Mouse (Mus musculus) intestine, embryonic 14.5 days (tissue): ENCODE results near the gene Copg1. TPM values are rescaled to one million over a fixed set of nuclear protein-coding genes. Genes with fewer than 3 reads are reported as not detected.

ENCODE experiments used
- ATAC-seq: fragments of 200-750 bp; cut with Nextera tagmentation; replicated peaks from 2 replicates; pipeline ENCODE4 v1.8.0; 2017; ENCODE audit warnings: low read depth, moderate number of reproducible peaks, moderate TSS enrichment, moderate library complexity; ENCODE audit not compliant: low FRiP score, low TSS enrichment
- DNase-seq: peaks from one replicate; pipeline ENCODE4 v3.0.0-alpha.2; 2018; ENCODE audit warnings: low spot score
- H3K27ac ChIP-seq: fragments of 300-500 bp; sonication (generic); 2 replicates; pipeline ENCODE4 v1.5.1; 2014; ENCODE audit warnings: low read depth, mild to moderate bottlenecking, control low read depth
- H3K27me3 ChIP-seq: fragments of 300-500 bp; sonication (generic); replicated peaks from 2 replicates; pipeline ENCODE4 v1.6.1; 2014; ENCODE audit warnings: low read length, control low read depth; ENCODE audit not compliant: control insufficient read depth, insufficient read depth
- H3K36me3 ChIP-seq: fragments of 300-500 bp; sonication (generic); 2 replicates; pipeline ENCODE4 v1.6.1; 2014; ENCODE audit warnings: low read length, control low read depth; ENCODE audit not compliant: control insufficient read depth, insufficient read depth
- H3K4me1 ChIP-seq: fragments of 300-500 bp; sonication (generic); replicated peaks from 2 replicates; pipeline ENCODE4 v1.6.1; 2014; ENCODE audit warnings: low read length, control low read depth, mixed read lengths; ENCODE audit not compliant: control insufficient read depth, insufficient read depth
- H3K4me2 ChIP-seq: fragments of 300-500 bp; sonication (generic); 2 replicates; pipeline ENCODE4 v1.6.1; 2014; ENCODE audit warnings: low read length
- H3K4me3 ChIP-seq: fragments of 300-500 bp; sonication (generic); 2 replicates; pipeline ENCODE4 v1.5.1; 2014; ENCODE audit warnings: low read depth, low read length, control low read depth, mixed read lengths
- H3K9ac ChIP-seq: fragments of 300-500 bp; sonication (generic); 2 replicates; pipeline ENCODE4 v1.6.1; 2014; ENCODE audit warnings: mild to moderate bottlenecking, low read length
- H3K9me3 ChIP-seq: fragments of 300-500 bp; sonication (generic); 2 replicates; pipeline ENCODE4 v1.6.1; 2016; ENCODE audit warnings: low read length, control low read depth; ENCODE audit not compliant: control insufficient read depth
- WGBS: fragments of 180-500 bp; shearing (Covaris S2); extraction: QIAGEN DNeasy Blood & Tissue Kit; methylation state at CpG from one replicate; pipeline ENCODE4 v1.1.7; 2014; 5-methylcytosine and 5-hydroxymethylcytosine counted together
- polyA plus RNA-seq: library from polyadenylated mRNA; unstranded; fragments of >200 nt; fragmentation: Nextera tagmentation; extraction: Ambion mirVana; gene quantifications from 2 replicates; pipeline ENCODE4 v1.2.1, GENCODE M21; 2014

Gene Copg1
- polyA plus RNA-seq, result 170 and 172 TPM in 2 replicates

DNA sequence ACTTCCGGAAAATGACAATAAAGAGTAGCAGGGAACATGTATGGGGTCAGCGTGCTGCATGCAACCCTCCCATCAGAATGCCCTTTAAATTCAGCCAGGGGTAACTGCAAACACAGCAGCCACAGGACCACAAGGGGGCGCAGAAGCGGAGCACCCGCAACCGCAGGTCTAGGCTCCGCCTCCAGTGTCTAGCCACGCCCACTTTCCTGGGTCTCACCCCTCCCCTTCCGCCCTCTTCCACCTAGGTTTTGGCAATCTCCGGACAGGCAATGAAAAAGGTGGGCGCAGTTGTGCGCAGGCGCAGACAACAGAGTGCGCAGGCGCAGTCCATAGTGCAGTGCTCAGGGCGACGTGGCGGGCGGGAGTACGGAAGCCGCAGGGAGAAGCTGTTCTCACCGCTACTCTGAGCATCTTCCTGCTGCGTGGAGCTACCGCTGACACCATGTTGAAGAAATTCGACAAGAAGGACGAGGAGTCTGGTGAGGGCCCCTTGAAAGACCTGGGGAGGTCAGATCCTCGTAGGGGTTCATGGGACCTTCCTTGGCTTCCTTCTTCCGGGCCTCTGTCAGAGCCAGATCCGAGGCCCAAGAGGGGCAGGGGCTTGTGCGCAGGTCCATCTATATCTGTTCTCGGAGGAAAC is at the start of gene Copg1:
Gene Copg1, plus strand, starts transcription at position 221 of the 640 bp plus-strand sequence.
- WGBS, result under 1% methylated on average over 31 of the region's 31 CpGs
- peak; percentile 92 for ATAC-seq
- DNase-seq, result peak; percentile 100
- peaks cover 38% of the 10 kb centered on the region for H3K36me3 ChIP-seq
- peaks cover 8% of the 10 kb centered on the region for H3K4me1 ChIP-seq
- peak within 1 kb of the TSS; percentile 74; the same call in 1 of the 2 replicates for H3K27ac ChIP-seq
- H3K4me3 ChIP-seq, result peak within 1 kb of the TSS; percentile 85
- H3K4me2 ChIP-seq, result peak within 1 kb of the TSS; percentile 84
- peak within 1 kb of the TSS; percentile 86 for H3K9ac ChIP-seq
- no peaks in the 10 kb centered on the region for H3K27me3 ChIP-seq
- no peaks in the 10 kb centered on the region for H3K9me3 ChIP-seq

DNA sequence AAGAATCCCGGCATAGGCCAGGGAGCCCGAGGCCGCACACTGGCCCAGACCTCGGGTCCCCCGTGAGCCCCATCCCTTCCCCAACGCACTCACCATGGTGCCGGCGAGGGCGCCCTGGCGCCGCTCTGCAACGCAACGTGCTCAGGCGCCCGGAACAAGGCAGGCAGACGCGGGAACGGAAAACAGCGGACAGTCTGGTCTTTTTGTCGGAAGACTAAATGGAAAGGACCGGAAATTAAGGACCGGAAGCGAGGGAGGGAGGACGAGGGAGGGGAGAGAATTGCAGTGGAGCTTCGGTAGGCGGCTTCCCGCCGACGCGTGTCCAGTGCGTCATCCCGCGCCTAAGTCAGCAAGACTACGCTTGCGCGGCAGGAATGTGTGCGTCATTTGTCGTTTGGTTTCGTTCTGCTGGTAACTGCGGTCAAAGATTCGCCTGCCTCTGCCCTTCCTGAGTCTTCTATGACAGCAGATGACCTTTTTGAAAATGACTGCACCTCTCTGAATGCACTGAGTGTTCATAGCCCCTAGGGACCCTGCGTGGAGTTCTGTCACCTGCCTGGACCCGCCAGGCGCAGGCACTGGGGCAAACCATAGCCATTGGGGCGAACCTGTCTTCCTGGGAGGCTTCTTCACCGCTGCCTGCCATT is 48.9 kb upstream of the Copg1 start, which contains the start of gene Isy1:
Gene Isy1, minus strand, starts transcription at position 248 of the 647 bp plus-strand sequence.
- Histone ChIP-seq H3K36me3 (peaks cover 43% of the 10 kb centered on the region), H3K4me1 (peaks cover 8% of the 10 kb centered on the region; the same call in 1 of the 2 replicates), H3K4me3 (peak within 1 kb of the TSS; percentile 84), H3K4me2 (peak within 1 kb of the TSS; percentile 90), H3K27ac (peak within 1 kb of the TSS; percentile 92), H3K9ac (peak within 1 kb of the TSS; percentile 89), H3K27me3 (no peaks in the 10 kb centered on the region), H3K9me3 (no peaks in the 10 kb centered on the region)
- ATAC-seq (peak; percentile 93), DNase-seq (peak; percentile 98)
- under 1% methylated on average over 46 of the region's 46 CpGs for WGBS

DNA sequence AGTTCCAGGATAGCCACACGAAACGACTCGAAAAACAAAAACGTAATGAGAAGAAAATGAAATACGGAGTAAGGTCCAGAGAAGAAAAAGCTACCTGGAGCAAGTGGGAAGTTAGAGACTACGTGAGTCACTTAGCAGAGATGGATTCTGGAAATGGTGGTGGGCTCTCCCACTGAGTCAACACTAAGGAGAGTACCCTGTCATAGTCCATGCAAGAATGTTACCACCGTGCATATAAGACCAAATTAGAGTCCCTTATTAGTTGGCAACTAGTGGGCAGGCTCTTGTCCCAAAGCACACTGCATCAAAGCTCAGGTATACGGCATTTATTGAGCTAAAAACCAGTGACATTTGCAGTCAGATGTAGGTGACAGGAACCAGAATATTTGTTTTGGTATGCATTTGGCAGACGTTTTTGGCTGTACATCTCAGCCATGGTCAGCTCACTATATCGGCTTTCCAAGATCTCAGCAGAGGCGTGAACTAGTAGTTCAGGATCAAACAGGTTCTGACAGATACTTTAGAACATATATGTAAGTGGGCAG is 47.7 kb upstream of the Copg1 start:
- peak overlapping the region; percentile 90 for H3K4me2 ChIP-seq
- WGBS, result 61% methylated on average over 11 of the region's 11 CpGs
- ATAC-seq (no peak), DNase-seq (no peak)
- no peaks in the 10 kb centered on the region for H3K27me3 ChIP-seq
- peaks cover 46% of the 10 kb centered on the region for H3K36me3 ChIP-seq
- H3K27ac ChIP-seq, result no peak overlapping the region
- no peaks in the 10 kb centered on the region for H3K9me3 ChIP-seq
- peaks cover 8% of the 10 kb centered on the region; the same call in 1 of the 2 replicates for H3K4me1 ChIP-seq
- no peak overlapping the region for H3K9ac ChIP-seq
- no peak overlapping the region for H3K4me3 ChIP-seq

DNA sequence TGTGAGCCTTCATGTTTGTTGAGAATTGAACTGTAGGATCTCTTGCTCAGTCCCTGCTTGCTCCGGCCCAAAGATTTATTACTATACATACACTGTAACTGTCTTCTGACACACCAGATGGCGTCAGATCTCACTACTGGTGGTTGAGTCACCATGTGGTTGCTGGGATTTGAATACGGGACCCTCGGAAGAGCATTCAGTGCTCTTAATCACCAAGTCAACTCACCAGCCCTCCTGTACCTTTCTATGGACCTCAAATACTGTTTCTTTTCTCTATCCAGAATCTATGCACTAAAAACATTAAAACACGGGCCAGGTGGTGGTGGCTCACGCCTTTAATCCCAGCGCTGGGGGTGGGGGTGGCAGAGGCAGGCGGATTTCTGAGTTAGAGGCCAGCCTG is 46.0 kb upstream of the Copg1 start:
- Histone ChIP-seq H3K27ac (no peak overlapping the region), H3K36me3 (peaks cover 47% of the 10 kb centered on the region), H3K9me3 (no peaks in the 10 kb centered on the region), H3K27me3 (no peaks in the 10 kb centered on the region), H3K4me3 (no peak overlapping the region), H3K4me1 (peaks cover 8% of the 10 kb centered on the region; the same call in 1 of the 2 replicates), H3K9ac (no peak overlapping the region), H3K4me2 (no peak overlapping the region)
- 79% methylated on average over 8 of the region's 8 CpGs for WGBS
- DNase-seq (no peak), ATAC-seq (no peak)

DNA sequence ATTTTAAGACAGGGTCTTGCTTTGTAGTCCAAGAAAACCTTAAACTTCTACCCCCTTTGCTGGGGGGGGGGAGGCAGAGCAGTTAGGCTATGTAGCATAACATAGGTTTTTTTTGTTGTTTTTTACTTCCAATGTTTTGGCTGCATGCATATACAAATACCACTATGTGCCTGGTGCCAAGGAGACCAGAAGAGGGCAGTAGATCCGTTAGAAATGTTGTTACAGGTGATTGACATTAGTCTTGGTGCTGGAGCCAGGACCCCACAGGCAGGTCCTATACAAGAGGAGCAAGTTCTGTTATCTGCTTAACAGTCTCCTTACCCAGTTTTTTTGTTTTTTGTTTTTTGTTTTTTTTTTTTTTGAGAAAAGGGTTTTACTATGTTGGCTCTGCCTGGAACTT is 45.4 kb upstream of the Copg1 start:
- H3K27me3 ChIP-seq, result no peaks in the 10 kb centered on the region
- peaks cover 11% of the 10 kb centered on the region for H3K4me1 ChIP-seq
- no peak for DNase-seq
- no peaks in the 10 kb centered on the region for H3K9me3 ChIP-seq
- no peak overlapping the region for H3K9ac ChIP-seq
- H3K27ac ChIP-seq, result no peak overlapping the region
- H3K4me3 ChIP-seq, result no peak overlapping the region
- peaks cover 48% of the 10 kb centered on the region for H3K36me3 ChIP-seq
- no peak for ATAC-seq
- H3K4me2 ChIP-seq, result no peak overlapping the region
- WGBS, result 17% methylated on average over 1 of the region's 1 CpGs

DNA sequence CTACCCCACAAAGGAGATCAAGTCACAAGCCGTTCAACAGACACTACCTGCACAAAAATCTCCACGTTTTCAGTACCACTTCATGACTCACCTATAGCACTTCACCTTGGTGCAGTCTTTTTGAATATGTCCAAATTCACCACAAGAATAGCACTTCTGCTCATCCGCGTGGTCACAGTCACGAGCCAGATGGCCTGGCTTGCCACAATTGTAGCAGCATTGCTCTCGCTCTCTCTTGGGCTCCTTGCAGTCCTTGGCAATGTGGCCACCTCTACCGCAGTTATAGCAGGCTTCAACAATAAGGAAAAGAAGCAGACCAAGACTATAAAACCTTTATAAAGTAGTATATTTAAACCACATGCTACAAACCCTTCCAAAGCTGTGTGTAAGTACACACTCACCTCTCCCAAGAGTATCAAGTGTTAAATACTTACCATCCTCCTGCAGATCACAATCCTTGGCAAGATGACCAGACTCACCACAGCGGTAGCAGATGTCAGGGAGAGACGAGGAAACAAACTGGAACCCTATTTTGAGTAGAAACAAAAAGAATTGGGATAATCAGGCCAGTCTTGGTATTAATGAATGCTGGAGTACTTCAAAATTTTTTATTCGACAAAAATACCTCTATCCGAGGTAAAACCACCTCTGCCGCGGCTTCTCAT is 42.5 kb upstream of the Copg1 start:
- H3K27ac ChIP-seq, result no peak overlapping the region
- no peaks in the 10 kb centered on the region for H3K9me3 ChIP-seq
- H3K9ac ChIP-seq, result no peak overlapping the region
- no peak overlapping the region for H3K4me2 ChIP-seq
- H3K4me3 ChIP-seq, result no peak overlapping the region
- H3K4me1 ChIP-seq, result peaks cover 17% of the 10 kb centered on the region
- DNase-seq (no peak), ATAC-seq (no peak)
- peaks cover 65% of the 10 kb centered on the region for H3K36me3 ChIP-seq
- no peaks in the 10 kb centered on the region for H3K27me3 ChIP-seq
- WGBS, result 91% methylated on average over 13 of the region's 13 CpGs

DNA sequence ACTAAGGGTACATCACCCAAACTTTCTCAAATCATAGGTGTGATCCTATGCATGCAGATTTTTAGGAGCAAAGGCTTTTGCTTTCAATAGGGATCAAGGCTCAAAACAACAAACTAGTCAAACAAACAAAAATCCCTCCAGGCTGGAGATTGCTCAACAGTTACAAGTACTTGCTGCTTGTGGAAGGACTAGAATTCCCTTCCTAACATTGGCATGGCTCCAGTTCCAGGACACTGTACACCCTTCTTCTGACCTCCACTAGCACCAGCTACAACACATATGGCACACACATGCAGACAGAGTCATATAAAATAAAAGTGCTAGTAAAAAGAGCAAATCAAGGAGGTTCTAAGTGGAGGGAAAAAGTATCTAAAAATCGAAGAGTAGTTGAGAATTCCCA is 40.8 kb upstream of the Copg1 start:
- H3K36me3 ChIP-seq, result peaks cover 61% of the 10 kb centered on the region
- 78% methylated on average over 1 of the region's 1 CpGs for WGBS
- DNase-seq, result no peak
- H3K27me3 ChIP-seq, result no peaks in the 10 kb centered on the region
- peaks cover 17% of the 10 kb centered on the region for H3K4me1 ChIP-seq
- no peaks in the 10 kb centered on the region for H3K9me3 ChIP-seq
- no peak overlapping the region for H3K9ac ChIP-seq
- no peak overlapping the region for H3K27ac ChIP-seq
- H3K4me2 ChIP-seq, result no peak overlapping the region
- H3K4me3 ChIP-seq, result no peak overlapping the region
- no peak for ATAC-seq

DNA sequence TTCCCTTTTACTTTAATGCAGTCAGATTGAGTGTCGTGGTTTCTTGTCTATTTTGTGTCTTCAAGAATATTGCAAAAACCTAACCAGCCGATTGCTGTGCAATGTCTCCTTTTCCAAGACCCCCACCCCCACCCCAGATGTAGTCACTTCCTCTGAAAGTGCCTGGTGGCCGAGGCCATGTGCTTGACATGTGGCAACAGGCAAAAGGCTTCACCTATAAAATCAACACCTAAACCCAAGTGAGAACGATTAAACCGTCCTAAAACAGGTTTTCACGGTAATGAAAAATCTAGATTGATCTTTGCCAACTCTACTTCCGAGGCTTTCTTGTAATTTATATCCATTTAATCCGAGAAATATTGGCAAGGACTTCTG is 37.8 kb upstream of the Copg1 start:
- 0% methylated on average over 8 of the region's 8 CpGs for WGBS
- H3K9me3 ChIP-seq, result no peaks in the 10 kb centered on the region
- peak overlapping the region; percentile 99 for H3K9ac ChIP-seq
- peak overlapping the region; percentile 100 for H3K4me3 ChIP-seq
- H3K4me2 ChIP-seq, result peak overlapping the region; percentile 92
- H3K4me1 ChIP-seq, result peaks cover 17% of the 10 kb centered on the region
- H3K27me3 ChIP-seq, result no peaks in the 10 kb centered on the region
- peaks cover 32% of the 10 kb centered on the region for H3K36me3 ChIP-seq
- H3K27ac ChIP-seq, result peak overlapping the region; percentile 95
- no peak for DNase-seq
- no peak for ATAC-seq
